Mouse (Mus musculus) neural tube, embryonic 11.5 days (tissue): ENCODE data around the gene Gm20388. TPM values are rescaled to one million over a fixed set of nuclear protein-coding genes. Genes with fewer than 3 reads are reported as not detected.
A peak's percentile ranks its signal among the peaks of the same experiment; 100 is the strongest.

Experiments
- ATAC-seq: fragments of 200-750 bp; cut with Nextera tagmentation; 2 replicates; pipeline ENCODE4 v1.8.0; 2017; ENCODE audit warnings: moderate number of reproducible peaks, mild to moderate bottlenecking, moderate TSS enrichment, moderate library complexity; ENCODE audit not compliant: insufficient read depth, low FRiP score, low TSS enrichment
- DNase-seq: peaks from one replicate; pipeline ENCODE4 v3.0.0-alpha.2; 2015; ENCODE audit warnings: low spot score
- H3K27ac ChIP-seq: fragments of 300-500 bp; sonication (generic); 2 replicates; pipeline ENCODE4 v1.5.1; 2014; ENCODE audit warnings: low read depth, mild to moderate bottlenecking, low read length
- H3K27me3 ChIP-seq: fragments of 300-500 bp; sonication (generic); 2 replicates; pipeline ENCODE4 v1.6.1; 2014; ENCODE audit warnings: mild to moderate bottlenecking, low read length, mixed read lengths; ENCODE audit not compliant: control insufficient read depth, insufficient read depth
- H3K36me3 ChIP-seq: fragments of 300-500 bp; sonication (generic); 2 replicates; pipeline ENCODE4 v1.6.1; 2014; ENCODE audit warnings: mild to moderate bottlenecking, low read length, moderate library complexity, mixed read lengths; ENCODE audit not compliant: control insufficient read depth, insufficient read depth
- H3K4me1 ChIP-seq: fragments of 300-500 bp; sonication (generic); 2 replicates; pipeline ENCODE4 v1.6.1; 2014; ENCODE audit warnings: low read length, mixed read lengths; ENCODE audit not compliant: control insufficient read depth, insufficient read depth
- H3K4me2 ChIP-seq: fragments of 300-500 bp; sonication (generic); 2 replicates; pipeline ENCODE4 v1.6.1; 2014; ENCODE audit warnings: low read depth, mild to moderate bottlenecking, moderate library complexity
- H3K4me3 ChIP-seq: fragments of 300-500 bp; sonication (generic); 2 replicates; pipeline ENCODE4 v1.5.1; 2014; ENCODE audit warnings: low read depth, low read length
- H3K9ac ChIP-seq: fragments of 300-500 bp; sonication (generic); 2 replicates; pipeline ENCODE4 v1.6.1; 2014; ENCODE audit warnings: mild to moderate bottlenecking, low read length
- H3K9me3 ChIP-seq: fragments of 300-500 bp; sonication (generic); 2 replicates; pipeline ENCODE4 v1.6.1; 2016; ENCODE audit warnings: low read length; ENCODE audit not compliant: control insufficient read depth
- WGBS: fragments of 180-500 bp; shearing (Covaris S2); extraction: QIAGEN DNeasy Blood & Tissue Kit; methylation state at CpG from one replicate; pipeline ENCODE4 v1.1.7; 2014; 5-methylcytosine and 5-hydroxymethylcytosine counted together
- polyA plus RNA-seq: library from polyadenylated mRNA; unstranded; fragments of >200 nt; fragmentation: Nextera tagmentation; extraction: Ambion mirVana; gene quantifications from 2 replicates; pipeline ENCODE4 v1.2.1, GENCODE M21; 2014

Gm20388 gene
- polyA plus RNA-seq, 1 experiment from 2014 or later: not detected

DNA sequence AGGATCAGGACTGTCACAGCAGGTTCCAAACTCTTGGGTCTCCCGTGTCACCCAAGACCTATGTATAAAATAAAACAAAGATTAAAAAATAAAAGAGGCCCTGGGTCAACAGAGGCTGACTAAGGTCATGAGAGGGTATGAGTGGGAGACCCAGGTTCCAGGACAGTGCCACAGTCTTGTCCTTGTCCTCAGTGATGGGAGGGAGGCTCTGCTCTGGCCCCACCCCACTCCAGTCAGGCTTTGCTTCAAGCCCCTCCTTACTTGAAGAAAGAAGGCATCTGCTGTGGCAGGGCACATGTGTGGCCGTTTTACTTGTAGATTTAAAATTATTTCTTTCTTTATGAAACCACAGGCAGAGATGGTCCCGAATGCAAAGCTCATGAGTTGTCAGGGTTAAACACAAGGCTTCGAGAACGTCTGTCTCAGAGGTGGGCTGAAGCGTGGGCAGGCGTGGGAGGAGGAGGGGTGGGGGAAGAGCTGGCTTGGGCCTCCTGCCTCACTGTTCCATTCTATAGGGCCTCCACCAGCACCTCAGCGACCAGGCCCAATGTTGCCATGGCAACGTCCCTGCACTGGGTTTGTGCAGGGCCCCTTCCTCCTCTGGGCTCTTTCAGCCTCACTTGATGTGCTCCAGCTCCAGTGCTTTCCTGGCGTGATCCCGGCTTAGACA is 4188.4 kb downstream of the Gm20388 start:
- no peaks in the 10 kb centered on the region for H3K36me3 ChIP-seq
- WGBS: 31% methylated on average over 11 of the region's 11 CpGs
- DNase-seq (peak; percentile 70), ATAC-seq (peak; percentile 90)
- H3K27me3 ChIP-seq: no peaks in the 10 kb centered on the region
- no peak overlapping the region for H3K4me3 ChIP-seq
- H3K4me1 ChIP-seq: peaks cover 5% of the 10 kb centered on the region; the same call in 1 of the 2 replicates
- H3K4me2 ChIP-seq: no peak overlapping the region
- no peak overlapping the region for H3K9ac ChIP-seq
- H3K27ac ChIP-seq: no peak overlapping the region
- H3K9me3 ChIP-seq: no peaks in the 10 kb centered on the region

DNA sequence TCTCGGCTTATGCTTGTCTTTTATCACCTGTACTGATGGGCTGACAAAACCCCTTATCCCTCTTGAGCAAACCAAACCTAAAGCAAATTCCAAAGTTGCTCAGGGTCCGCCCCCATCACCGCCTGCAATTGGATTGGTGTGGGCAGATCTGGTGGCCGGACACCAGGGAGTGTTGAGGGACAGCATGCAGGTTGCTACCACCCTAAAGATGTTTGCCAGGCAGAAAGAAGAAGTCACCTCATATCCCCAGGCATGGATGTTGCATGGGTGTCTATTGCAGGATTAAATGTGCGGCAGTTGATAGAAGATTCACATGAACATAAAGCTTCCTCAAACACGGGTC is 4189.0 kb downstream of the Gm20388 start:
- ATAC-seq (peak; percentile 27; the same call in 1 of the 2 replicates), DNase-seq (no peak)
- Histone ChIP-seq H3K9me3 (no peaks in the 10 kb centered on the region), H3K4me2 (no peak overlapping the region), H3K4me1 (peaks cover 5% of the 10 kb centered on the region; the same call in 1 of the 2 replicates), H3K4me3 (no peak overlapping the region), H3K9ac (no peak overlapping the region), H3K27ac (no peak overlapping the region), H3K36me3 (no peaks in the 10 kb centered on the region), H3K27me3 (no peaks in the 10 kb centered on the region)
- WGBS: 76% methylated on average over 6 of the region's 6 CpGs

- Histone ChIP-seq H3K4me3 (no peak overlapping the region), H3K9me3 (no peaks in the 10 kb centered on the region), H3K4me1 (no peaks in the 10 kb centered on the region), H3K27ac (no peak overlapping the region), H3K36me3 (no peaks in the 10 kb centered on the region), H3K9ac (no peak overlapping the region), H3K4me2 (no peak overlapping the region), H3K27me3 (no peaks in the 10 kb centered on the region)
- WGBS: 73% methylated on average over 6 of the region's 6 CpGs
- ATAC-seq: no peak
- no peak for DNase-seq
These were observed 4195.2 kb downstream of the Gm20388 start for GRCm38 (mm10) chr8:124105869-124106268.

GRCm38 (mm10) chr8:124106328-124107195 is 4195.9 kb downstream of the Gm20388 start:
- peak; percentile 1 for DNase-seq
- no peaks in the 10 kb centered on the region for H3K27me3 ChIP-seq
- no peak for ATAC-seq
- H3K4me1 ChIP-seq: no peaks in the 10 kb centered on the region
- no peaks in the 10 kb centered on the region for H3K9me3 ChIP-seq
- WGBS: 88% methylated on average over 7 of the region's 7 CpGs
- no peak overlapping the region for H3K27ac ChIP-seq
- H3K4me2 ChIP-seq: no peak overlapping the region
- no peak overlapping the region for H3K4me3 ChIP-seq
- no peaks in the 10 kb centered on the region for H3K36me3 ChIP-seq
- H3K9ac ChIP-seq: no peak overlapping the region

GRCm38 (mm10) chr8:124113108-124113507 is 4202.5 kb downstream of the Gm20388 start:
- Histone ChIP-seq H3K27me3 (no peaks in the 10 kb centered on the region), H3K27ac (no peak overlapping the region), H3K9me3 (no peaks in the 10 kb centered on the region), H3K4me3 (no peak overlapping the region), H3K4me1 (no peaks in the 10 kb centered on the region), H3K4me2 (no peak overlapping the region), H3K36me3 (no peaks in the 10 kb centered on the region), H3K9ac (no peak overlapping the region)
- 82% methylated on average over 10 of the region's 10 CpGs for WGBS
- ATAC-seq (no peak), DNase-seq (peak; percentile 8)

- Histone ChIP-seq H3K4me2 (no peak overlapping the region), H3K36me3 (no peaks in the 10 kb centered on the region), H3K27me3 (no peaks in the 10 kb centered on the region), H3K9ac (no peak overlapping the region), H3K27ac (no peak overlapping the region), H3K4me3 (no peak overlapping the region), H3K4me1 (no peaks in the 10 kb centered on the region), H3K9me3 (no peaks in the 10 kb centered on the region)
- ATAC-seq (no peak), DNase-seq (no peak)
- 94% methylated on average over 20 of the region's 20 CpGs for WGBS
These were observed 4214.6 kb downstream of the Gm20388 start for GRCm38 (mm10) chr8:124125241-124125640.

GRCm38 (mm10) chr8:124137261-124137660 is 4226.6 kb downstream of the Gm20388 start:
- Histone ChIP-seq H3K4me3 (no peak overlapping the region), H3K4me2 (no peak overlapping the region), H3K9me3 (no peaks in the 10 kb centered on the region), H3K36me3 (no peaks in the 10 kb centered on the region), H3K4me1 (peaks cover 9% of the 10 kb centered on the region; the same call in 1 of the 2 replicates), H3K27me3 (no peaks in the 10 kb centered on the region), H3K9ac (no peak overlapping the region), H3K27ac (no peak overlapping the region)
- 77% methylated on average over 5 of the region's 5 CpGs for WGBS
- no peak for DNase-seq
- ATAC-seq: no peak

- ATAC-seq (no peak), DNase-seq (peak; percentile 23)
- Histone ChIP-seq H3K9ac (no peak overlapping the region), H3K27me3 (no peaks in the 10 kb centered on the region), H3K4me3 (no peak overlapping the region), H3K4me1 (peaks cover 9% of the 10 kb centered on the region; the same call in 1 of the 2 replicates), H3K36me3 (no peaks in the 10 kb centered on the region), H3K4me2 (no peak overlapping the region), H3K27ac (no peak overlapping the region), H3K9me3 (no peaks in the 10 kb centered on the region)
- WGBS: 67% methylated on average over 11 of the region's 11 CpGs
These were observed 4229.7 kb downstream of the Gm20388 start for GRCm38 (mm10) chr8:124140211-124140790.
